Mouse (Mus musculus): Measurements from ENCODE around the gene Tekt3.

DNA sequence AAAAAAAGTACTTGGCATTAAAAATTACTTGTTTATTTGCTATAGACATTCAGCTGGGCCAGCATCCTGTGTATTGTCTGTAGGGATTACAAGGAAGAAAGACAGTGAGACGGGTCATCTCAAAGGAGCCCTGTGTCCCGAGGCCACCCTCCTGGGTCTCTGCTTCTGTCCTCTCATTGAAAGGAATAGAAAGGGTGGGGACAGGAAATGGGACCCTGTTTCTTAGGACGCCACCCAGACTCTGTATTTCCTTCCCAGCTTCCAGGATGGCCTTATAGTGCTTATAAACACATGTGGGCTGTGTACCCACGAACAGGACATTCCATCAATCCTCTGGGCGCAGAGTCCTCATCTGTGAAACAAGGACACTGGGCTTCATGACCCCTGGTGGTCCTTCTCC lies 30.8 kb downstream of the Tekt3 start:
- TF ChIP-seq CTCF (IDR thresholded peaks at IDR 0.05; ENCODE audit: extremely low read depth, insufficient read length, insufficient replicate concordance, low read depth, low read length) (no peak), POLR2A (IDR thresholded peaks at IDR 0.05; ENCODE audit: low read depth, low read length) (no peak)
